Mouse (Mus musculus) kidney, postnatal 36 days (tissue): ENCODE measurements around the gene Slc18b1.

Source experiments
- DNase-seq, 2 experiments: peaks; one replicate each; pipeline ENCODE4 v3.0.0; 2021 to 2022; ENCODE audit warnings: mixed read lengths in 2 of 2

The Slc18b1 gene

GRCm38 (mm10) chr10:23811635-23812437 lies 15.1 kb downstream of the Slc18b1 start:
- DNase-seq, result peak; percentile 65 to 88

DNA sequence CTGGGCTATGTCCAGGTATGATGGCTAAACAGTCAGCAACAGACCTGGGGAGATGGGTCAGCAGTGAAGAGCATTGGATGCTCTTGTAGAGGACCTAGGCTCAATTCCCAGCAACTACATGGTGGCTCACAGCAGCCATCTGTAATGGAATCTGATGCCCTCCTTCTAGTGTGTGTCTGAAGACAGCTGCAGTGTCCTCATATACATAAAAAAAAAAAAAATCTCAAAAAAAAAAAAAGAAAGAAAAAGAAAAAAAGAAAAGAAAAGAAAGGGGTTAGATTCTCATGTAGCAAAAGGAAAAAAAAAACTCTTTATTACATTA lies 15.6 kb downstream of the Slc18b1 start:
- no peak for DNase-seq

DNA sequence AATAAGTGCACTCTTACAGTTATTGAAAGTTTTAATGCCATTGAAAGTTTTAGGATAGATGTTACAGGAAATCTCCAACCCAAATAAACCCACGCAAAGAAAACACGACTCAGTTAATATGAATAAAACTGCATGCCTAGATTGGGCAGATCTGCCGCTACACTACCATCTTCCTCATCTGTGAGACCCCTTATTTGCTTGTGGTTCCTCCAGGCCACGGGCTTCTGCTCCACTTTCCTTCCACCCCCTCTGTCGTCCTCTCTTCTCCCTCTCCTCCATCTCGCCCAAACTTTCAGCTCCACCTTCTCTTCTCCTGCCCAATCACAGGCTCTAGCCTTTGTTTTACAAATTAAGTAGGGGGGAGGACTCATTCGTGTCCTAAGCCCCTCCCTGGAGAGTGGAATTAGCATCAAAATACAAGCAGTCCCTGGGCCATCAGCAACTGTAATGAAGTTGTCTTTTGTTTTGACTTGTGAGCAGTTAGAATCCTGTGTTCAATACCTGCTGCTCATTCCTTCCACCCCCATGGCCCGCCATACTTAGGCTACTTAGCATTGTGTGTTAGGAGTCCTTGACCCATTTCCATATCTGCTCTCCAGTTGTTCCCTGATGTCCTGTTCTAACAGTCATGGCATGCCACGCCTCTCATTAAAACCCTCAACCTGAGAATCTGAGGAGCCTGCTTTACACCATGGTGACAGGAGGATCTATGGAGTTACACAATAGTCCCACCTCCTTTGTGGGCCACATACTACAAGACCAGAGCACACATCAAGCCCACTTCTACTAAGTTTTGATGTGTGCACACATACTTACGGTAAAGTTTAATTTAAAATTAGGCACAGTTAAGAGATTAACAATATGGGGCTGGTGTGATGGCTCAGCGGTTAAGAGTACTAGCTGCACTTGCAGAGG lies 16.3 kb downstream of the Slc18b1 start:
- DNase-seq, result no peak

- DNase-seq, result peak; percentile 66 to 89
Measured at GRCm38 (mm10) chr10:23815168-23815567, 18.4 kb downstream of the Slc18b1 start.

GRCm38 (mm10) chr10:23816241-23816640 lies 19.5 kb downstream of the Slc18b1 start:
- no peak for DNase-seq

GRCm38 (mm10) chr10:23826516-23826915 lies 29.7 kb downstream of the Slc18b1 start:
- no peak for DNase-seq

DNA sequence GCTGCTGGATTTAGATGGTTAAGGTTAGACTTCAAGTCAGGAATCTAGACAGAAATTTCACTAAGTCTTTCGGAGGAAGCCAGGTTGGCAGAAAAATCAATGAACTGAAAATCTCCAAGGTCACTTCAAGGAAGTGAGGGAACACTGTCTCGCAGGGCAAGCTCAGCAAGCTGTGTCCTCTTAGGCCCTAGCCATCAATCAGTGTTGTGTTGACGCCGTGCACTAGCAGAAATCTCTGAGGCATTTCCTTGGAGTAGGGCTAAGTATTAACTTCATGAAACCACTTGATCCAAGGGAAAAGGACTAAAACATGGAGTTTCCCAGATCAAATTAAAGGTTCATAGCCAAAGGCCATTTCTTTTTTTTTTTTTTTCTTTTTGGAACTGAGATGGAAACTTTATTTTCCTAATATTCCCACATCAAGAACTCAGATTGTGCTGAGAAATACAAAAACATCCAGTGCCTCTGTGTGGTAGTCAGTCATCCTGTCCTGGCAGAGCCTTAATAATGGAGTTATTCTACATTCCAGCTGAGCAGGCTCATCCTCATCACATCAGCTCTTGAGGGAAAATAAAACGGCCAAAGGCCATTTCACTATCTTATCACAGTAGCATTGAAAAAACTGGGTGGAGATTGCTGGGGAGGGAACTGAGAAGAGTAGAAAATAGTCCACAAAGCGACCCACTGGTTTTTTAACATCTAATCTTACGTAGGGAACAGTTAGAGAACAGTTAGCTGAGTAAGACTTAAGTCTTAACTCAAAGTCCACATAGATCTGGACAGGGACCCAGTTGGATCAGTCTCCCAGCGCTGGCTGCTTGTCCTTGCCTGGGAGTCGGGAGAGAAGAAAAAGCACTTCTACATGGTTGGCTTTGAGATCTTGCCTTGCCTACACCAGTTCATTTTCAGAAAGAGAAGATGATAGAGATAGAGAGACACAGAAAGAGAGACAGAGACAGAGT lies 39.5 kb downstream of the Slc18b1 start:
- DNase-seq, result peak; percentile 48 to 49

DNA sequence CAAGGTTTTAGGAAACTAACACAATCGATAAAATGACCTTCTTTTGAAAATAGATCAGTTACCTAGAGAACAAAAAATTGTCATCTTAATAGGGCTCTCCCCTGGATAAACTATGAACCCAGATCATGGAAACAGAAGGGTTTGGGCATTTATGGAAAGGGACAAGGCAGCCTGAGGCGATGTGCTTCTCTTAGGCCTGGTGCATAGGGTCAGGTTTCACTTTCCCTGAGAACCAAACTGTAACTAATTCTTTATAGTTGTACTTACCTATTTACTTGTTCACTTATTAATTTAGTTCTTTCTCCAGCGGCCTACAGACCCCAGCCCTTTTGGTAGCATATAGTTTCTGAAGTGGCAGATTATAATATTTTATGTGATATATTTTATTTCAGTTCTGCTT lies 40.3 kb downstream of the Slc18b1 start:
- DNase-seq, result no peak

DNA sequence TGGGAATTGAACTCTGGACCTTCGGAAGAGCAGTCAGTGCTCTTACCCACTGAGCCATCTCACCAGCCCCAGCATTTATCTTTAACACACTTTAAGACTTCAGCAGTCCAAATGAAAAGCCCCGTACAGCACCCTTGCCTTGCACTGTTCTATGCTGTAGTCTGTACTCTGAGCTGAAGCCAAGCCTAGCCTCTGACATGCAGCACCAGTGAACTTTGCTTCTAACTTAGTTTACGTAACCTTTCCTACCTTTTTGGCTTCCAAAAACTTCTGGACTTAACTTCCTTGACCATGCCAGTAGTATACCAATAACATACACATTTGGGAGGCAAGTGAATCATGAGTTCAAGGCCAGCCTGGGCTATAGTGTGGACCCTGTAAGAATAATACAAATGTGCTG lies 42.1 kb downstream of the Slc18b1 start:
- DNase-seq, result peak; percentile 10 to 38

DNA sequence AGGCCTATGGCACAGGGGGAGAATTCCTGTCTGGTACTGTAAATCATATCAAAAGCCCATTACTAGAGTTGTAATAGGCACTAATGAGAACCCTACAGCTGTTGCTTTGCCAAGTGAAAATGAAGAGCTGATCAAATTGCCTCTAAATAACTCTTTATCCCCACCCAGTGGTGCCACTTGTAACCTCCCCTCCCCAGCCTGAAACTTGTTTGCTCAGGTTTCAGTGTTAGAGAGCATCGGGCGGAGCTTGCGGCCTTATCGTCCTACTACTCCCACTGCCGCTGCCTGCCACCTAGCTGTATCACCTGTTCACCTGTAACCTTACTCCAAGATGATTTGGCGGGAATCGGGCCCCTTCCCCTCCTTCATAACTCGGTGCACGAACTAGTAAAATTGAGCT lies 42.6 kb downstream of the Slc18b1 start:
- DNase-seq, result peak in 1 of 2 experiments; percentile 8

DNA sequence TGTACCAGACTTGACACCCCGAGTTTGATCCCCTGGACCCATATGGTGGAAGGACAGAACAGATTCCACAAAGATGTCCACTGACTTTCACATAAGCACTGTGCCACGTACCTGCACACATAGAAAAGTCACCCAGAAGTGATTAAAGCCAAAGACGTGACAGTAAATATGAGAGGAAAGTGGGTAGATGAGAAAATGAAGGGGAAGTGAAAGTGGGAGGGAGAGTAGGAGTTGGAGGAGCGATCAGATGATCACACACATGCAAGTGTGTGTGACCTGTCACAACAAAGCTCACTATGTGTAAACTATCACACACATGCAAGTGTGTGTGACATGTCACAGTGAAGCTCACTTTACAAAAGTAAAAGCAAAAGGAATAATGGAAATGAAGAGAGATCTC lies 43.7 kb downstream of the Slc18b1 start:
- DNase-seq, result no peak

- DNase-seq, result no peak
Measured at GRCm38 (mm10) chr10:23851228-23851912, 54.6 kb downstream of the Slc18b1 start, which contains the start of gene Vnn3. Gene Vnn3 (plus strand): TSS chr10:23851462.

DNA sequence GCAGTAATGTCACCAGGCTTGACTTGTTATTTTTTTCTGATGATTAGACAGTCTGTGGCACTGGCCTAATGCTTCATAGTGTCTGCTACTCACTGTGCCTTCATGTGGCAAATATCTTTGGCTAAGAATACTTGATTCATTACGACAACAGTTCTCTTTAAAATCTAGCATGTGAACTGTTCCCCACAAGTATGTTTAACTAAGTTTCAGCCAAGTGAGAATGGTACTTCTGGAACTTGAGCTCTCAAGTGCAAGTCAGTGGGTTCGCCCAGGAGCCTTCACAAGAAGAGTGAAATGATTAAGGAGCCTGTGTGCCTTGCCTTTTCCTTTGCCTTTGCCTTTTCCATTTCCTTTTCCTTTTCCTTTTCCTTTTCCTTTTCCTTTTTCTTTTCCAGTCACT lies 55.3 kb downstream of the Slc18b1 start:
- DNase-seq, result no peak

- peak in 1 of 2 experiments; percentile 8 for DNase-seq
Measured at GRCm38 (mm10) chr10:23864362-23865312, 67.9 kb downstream of the Slc18b1 start.
